Mouse (Mus musculus) cerebellum, adult 2 months (tissue): ENCODE measurements around the gene Kpna2. TPM values are rescaled to one million over a fixed set of nuclear protein-coding genes. Genes with fewer than 3 reads are reported as not detected.
"Not testable (repeated sequence)": the region's sequence is repeated elsewhere in the genome, so short reads cannot be mapped to it uniquely, and the experiment has no call there.

Experiments used
- DNase-seq, 2 experiments: peaks; one replicate each; pipeline ENCODE4 v3.0.0; 2021
- H3K27ac ChIP-seq: fragments of 200-500 bp; 2 replicates; pipeline ENCODE4 v1.5.1; 2012; ENCODE audit warnings: low read length, control low read depth, inconsistent platforms; ENCODE audit not compliant: insufficient read depth
- H3K27me3 ChIP-seq: fragments of 200-500 bp; 2 replicates; pipeline ENCODE4 v1.6.1; 2012; ENCODE audit warnings: inconsistent platforms, mild to moderate bottlenecking, low read length, moderate library complexity; ENCODE audit not compliant: control insufficient read depth, insufficient read depth
- H3K4me1 ChIP-seq: fragments of 200-500 bp; 2 replicates; pipeline ENCODE4 v1.6.1; 2011; ENCODE audit warnings: low read length; ENCODE audit not compliant: control insufficient read depth, insufficient read depth
- H3K4me3 ChIP-seq: fragments of 200-500 bp; replicated peaks from 2 replicates; pipeline ENCODE3; 2011; ENCODE audit warnings: mild to moderate bottlenecking, low read depth, low read length, control low read depth; ENCODE audit not compliant: insufficient read depth
- CTCF ChIP-seq: fragments of 200-500 bp; IDR thresholded peaks from 2 replicates; pipeline ENCODE4 v1.5.1; 2011; ENCODE audit warnings: low read depth, mild to moderate bottlenecking, control low read depth, low read length, moderate library complexity, borderline replicate concordance; ENCODE audit not compliant: insufficient read depth
- POLR2A ChIP-seq: fragments of 200-500 bp; IDR thresholded peaks from 2 replicates; pipeline ENCODE4 v1.6.1; 2011; ENCODE audit warnings: low read length, control low read depth, borderline replicate concordance; ENCODE audit not compliant: insufficient read depth
- WGBS: fragments of 180-500 bp; shearing (Covaris S2); methylation state at CpG from one replicate; pipeline ENCODE4 v1.1.7; 2018; 5-methylcytosine and 5-hydroxymethylcytosine counted together
- polyA plus RNA-seq: library from polyadenylated mRNA; depleted of rRNA; stranded (reverse); fragments of >200 nt; gene quantifications from 2 replicates; pipeline ENCODE4 v1.2.3, GENCODE M21; 2012

Kpna2 gene
- polyA plus RNA-seq, 1 experiment, result 30.1 TPM

DNA sequence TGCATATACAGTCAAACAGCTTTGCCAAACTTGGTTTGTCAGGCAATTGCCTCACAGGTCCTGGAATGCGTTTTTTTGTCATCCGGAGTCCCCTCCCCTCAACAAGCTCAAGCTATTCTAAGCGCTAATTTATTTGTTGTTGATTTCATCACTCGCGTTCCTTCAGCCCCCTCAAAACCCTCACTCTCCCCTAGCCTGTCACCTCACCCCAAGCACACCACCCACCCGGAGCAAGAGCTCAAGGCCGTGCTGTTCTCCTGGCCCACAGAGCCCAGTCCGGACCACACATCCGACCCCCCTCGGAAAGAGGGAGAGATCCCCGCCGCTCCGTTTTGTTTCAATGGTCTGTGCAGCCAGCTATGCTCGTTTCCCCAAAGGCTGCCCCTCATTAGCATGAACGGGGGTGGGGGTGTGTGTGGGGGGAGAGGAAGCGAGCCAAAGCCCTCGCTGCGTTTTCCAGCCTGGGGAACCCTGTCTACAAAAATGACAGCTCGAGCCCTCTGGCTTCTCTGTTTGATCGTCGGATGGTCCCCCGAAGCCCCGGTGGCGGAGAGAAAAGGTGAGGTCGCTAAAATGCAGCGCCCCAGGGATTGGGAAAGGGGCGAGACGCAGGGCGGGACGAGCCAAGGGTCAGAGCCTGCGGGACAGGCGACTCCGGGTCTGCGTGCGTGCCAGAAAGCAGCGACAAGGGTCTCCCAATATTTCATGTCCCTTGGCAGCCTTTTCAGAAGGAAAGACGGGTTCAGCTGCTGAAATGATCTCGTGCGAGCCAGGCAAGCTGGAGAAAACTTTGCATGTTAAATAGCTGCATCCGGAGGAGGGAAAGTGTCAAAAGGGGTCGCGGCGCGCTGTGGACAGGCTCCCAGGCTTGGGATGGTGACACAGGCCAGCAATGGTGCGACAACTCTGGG lies 26.3 kb upstream of the Kpna2 start, which contains the start of gene 1810010H24Rik:
Gene 1810010H24Rik, plus strand, starts transcription at position 271 of the 911 bp plus-strand sequence.
- Histone ChIP-seq H3K27ac (peak within 1 kb of the TSS; percentile 46), H3K4me3 (peak within 1 kb of the TSS; percentile 74), H3K27me3 (no peaks in the 10 kb centered on the region), H3K4me1 (peaks cover 4% of the 10 kb centered on the region)
- DNase-seq, result peak; percentile 50 to 70
- no peak for TF ChIP-seq CTCF
- no peak for TF ChIP-seq POLR2A
- 1% methylated on average over 45 of the region's 45 CpGs for WGBS

GRCm38 (mm10) chr11:107024406-107024805 lies 25.1 kb upstream of the Kpna2 start:
- H3K4me1 ChIP-seq, result peaks cover 4% of the 10 kb centered on the region
- H3K27me3 ChIP-seq, result no peaks in the 10 kb centered on the region
- no peak for TF ChIP-seq POLR2A
- H3K27ac ChIP-seq, result no peak overlapping the region
- DNase-seq, result no peak
- no peak overlapping the region for H3K4me3 ChIP-seq
- 70% methylated on average over 4 of the region's 4 CpGs for WGBS

GRCm38 (mm10) chr11:107022050-107022683 lies 22.8 kb upstream of the Kpna2 start:
- WGBS, result 93% methylated on average over 13 of the region's 13 CpGs

DNA sequence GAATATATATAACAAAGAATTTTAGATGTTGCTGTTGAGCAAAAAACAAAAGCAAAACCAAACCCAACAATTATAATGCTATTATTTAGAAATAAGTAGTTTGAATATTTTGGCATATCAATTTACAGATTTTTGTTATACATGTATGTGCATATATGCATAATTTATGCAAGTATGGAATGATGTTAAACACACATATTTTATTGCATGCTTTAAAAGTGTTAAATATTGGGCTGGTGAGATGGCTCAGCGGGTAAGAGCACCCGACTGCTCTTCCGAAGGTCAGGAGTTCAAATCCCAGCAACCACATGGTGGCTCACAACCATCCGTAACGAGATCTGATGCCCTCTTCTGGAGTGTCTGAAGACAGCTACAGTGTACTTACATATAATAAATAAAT lies 20.4 kb upstream of the Kpna2 start:
- H3K27ac ChIP-seq, H3K4me1 ChIP-seq, H3K4me3 ChIP-seq, H3K27me3 ChIP-seq, DNase-seq: not testable (repeated sequence)
- WGBS, result 79% methylated on average over 5 of the region's 5 CpGs

More at GRCm38 (mm10) chr11:107022050-107022683, 22.8 kb upstream of the Kpna2 start:
- no peak for DNase-seq
- Histone ChIP-seq H3K4me1 (peaks cover 4% of the 10 kb centered on the region), H3K4me3 (no peak overlapping the region), H3K27ac (no peak overlapping the region), H3K27me3 (no peaks in the 10 kb centered on the region)
- no peak for TF ChIP-seq POLR2A
- no peak for TF ChIP-seq CTCF

GRCm38 (mm10) chr11:107019318-107019717 lies 20.0 kb upstream of the Kpna2 start:
- Histone ChIP-seq H3K27ac (no peak overlapping the region), H3K4me3 (no peak overlapping the region), H3K4me1 (no peaks in the 10 kb centered on the region), H3K27me3 (no peaks in the 10 kb centered on the region)
- WGBS, result 54% methylated on average over 4 of the region's 4 CpGs
- TF ChIP-seq POLR2A (no peak), CTCF (no peak)
- no peak for DNase-seq

- H3K27ac ChIP-seq, result no peak overlapping the region
- DNase-seq, result no peak
- no peaks in the 10 kb centered on the region for H3K27me3 ChIP-seq
- H3K4me3 ChIP-seq, result no peak overlapping the region
- TF ChIP-seq POLR2A, result no peak
- peak; percentile 39; the same call in 1 of the 2 replicates for TF ChIP-seq CTCF
- WGBS, result 35% methylated on average over 8 of the region's 8 CpGs
- H3K4me1 ChIP-seq, result no peaks in the 10 kb centered on the region
These were observed 19.3 kb upstream of the Kpna2 start for GRCm38 (mm10) chr11:107018606-107019005.

GRCm38 (mm10) chr11:107017339-107017886 lies 18.1 kb upstream of the Kpna2 start:
- 63% methylated on average over 6 of the region's 6 CpGs for WGBS
- TF ChIP-seq CTCF, result no peak
- TF ChIP-seq POLR2A, result no peak
- H3K27me3 ChIP-seq, result no peaks in the 10 kb centered on the region

More at GRCm38 (mm10) chr11:107017339-107017886, 18.1 kb upstream of the Kpna2 start:
- Histone ChIP-seq H3K27ac (no peak overlapping the region), H3K4me1 (no peaks in the 10 kb centered on the region), H3K4me3 (no peak overlapping the region)
- DNase-seq, result no peak
